Mouse (Mus musculus) embryonic facial prominence, embryonic 14.5 days (tissue): ENCODE measurements around the gene Nkiras2. TPM values are rescaled to one million over a fixed set of nuclear protein-coding genes. Genes with fewer than 3 reads are reported as not detected.

ENCODE experiments used
- ATAC-seq: fragments of 200-750 bp; cut with Nextera tagmentation; 2 replicates; pipeline ENCODE4 v1.8.0; 2017; ENCODE audit warnings: low read depth, moderate number of reproducible peaks, moderate TSS enrichment
- DNase-seq: peaks from one replicate; pipeline ENCODE4 v3.0.0-alpha.2; 2015; ENCODE audit warnings: low spot score
- H3K27ac ChIP-seq: fragments of 300-500 bp; sonication (generic); replicated peaks from 2 replicates; pipeline ENCODE4 v1.5.1; 2014; ENCODE audit warnings: low read depth, mild to moderate bottlenecking, low read length, moderate library complexity
- H3K27me3 ChIP-seq: fragments of 300-500 bp; sonication (generic); replicated peaks from 2 replicates; pipeline ENCODE4 v1.6.1; 2014; ENCODE audit warnings: low read length; ENCODE audit not compliant: control insufficient read depth, insufficient read depth
- H3K36me3 ChIP-seq: fragments of 300-500 bp; sonication (generic); 2 replicates; pipeline ENCODE4 v1.6.1; 2014; ENCODE audit warnings: low read length, mixed read lengths; ENCODE audit not compliant: control insufficient read depth, insufficient read depth
- H3K4me1 ChIP-seq: fragments of 300-500 bp; sonication (generic); 2 replicates; pipeline ENCODE4 v1.6.1; 2014; ENCODE audit warnings: antibody characterized with exemption, low read length; ENCODE audit not compliant: control insufficient read depth, insufficient read depth
- H3K4me2 ChIP-seq: fragments of 300-500 bp; sonication (generic); 2 replicates; pipeline ENCODE4 v1.6.1; 2014; ENCODE audit warnings: low read depth, mild to moderate bottlenecking, low read length, moderate library complexity, mixed read lengths
- H3K4me3 ChIP-seq: fragments of 300-500 bp; sonication (generic); 2 replicates; pipeline ENCODE4 v1.5.1; 2014; ENCODE audit warnings: low read depth, mild to moderate bottlenecking, low read length
- H3K9ac ChIP-seq: fragments of 300-500 bp; sonication (generic); 2 replicates; pipeline ENCODE4 v1.6.1; 2014; ENCODE audit warnings: low read depth, mild to moderate bottlenecking, low read length, moderate library complexity, mixed read lengths
- H3K9me3 ChIP-seq: fragments of 300-500 bp; sonication (generic); 2 replicates; pipeline ENCODE4 v1.6.1; 2016; ENCODE audit warnings: low read length; ENCODE audit not compliant: control insufficient read depth
- WGBS: fragments of 180-500 bp; shearing (Covaris S2); extraction: QIAGEN DNeasy Blood & Tissue Kit; methylation state at CpG from one replicate; pipeline ENCODE4 v1.1.7; 2014; 5-methylcytosine and 5-hydroxymethylcytosine counted together
- polyA plus RNA-seq: library from polyadenylated mRNA; unstranded; fragments of >200 nt; fragmentation: Nextera tagmentation; extraction: Ambion mirVana; gene quantifications from 2 replicates; pipeline ENCODE4 v1.2.1, GENCODE M21; 2014

Nkiras2 gene
- polyA plus RNA-seq, 1 experiment from 2014 or later: 67.1 TPM

DNA sequence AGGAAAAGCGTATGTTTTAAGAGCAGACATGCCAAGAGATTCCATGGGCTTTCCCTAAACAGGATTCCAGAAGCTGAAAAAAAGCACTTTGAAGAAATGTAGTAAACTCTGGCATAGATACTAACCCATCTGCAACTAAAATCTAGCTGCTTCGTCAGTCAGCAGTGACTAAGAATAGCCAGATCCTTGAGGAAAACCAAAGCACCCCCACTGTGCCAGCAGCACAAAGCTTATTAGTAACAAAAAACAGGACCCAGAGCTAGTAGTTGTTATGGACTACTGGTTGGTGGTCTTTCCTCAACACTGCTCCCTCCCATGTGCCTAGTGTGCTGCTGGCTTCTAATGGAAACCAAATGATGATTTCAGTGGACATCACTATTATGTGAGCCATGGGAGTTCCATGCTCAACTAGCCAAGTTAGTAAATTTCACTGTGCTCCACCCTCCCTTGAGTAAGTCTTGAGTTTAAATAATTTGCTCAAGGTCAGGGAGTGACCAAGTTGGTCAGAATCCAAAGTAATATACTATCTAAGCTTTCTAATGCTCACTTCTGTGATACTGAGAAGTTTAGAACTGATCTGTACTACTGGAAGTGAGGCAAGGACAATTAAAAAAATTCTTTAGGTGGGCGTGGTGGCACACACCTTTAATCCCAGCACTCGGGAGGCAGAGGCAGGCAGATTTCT lies 14.6 kb upstream of the Nkiras2 start:
- ATAC-seq (no peak), DNase-seq (no peak)
- Histone ChIP-seq H3K4me2 (no peak overlapping the region), H3K4me1 (peaks cover 2% of the 10 kb centered on the region; the same call in 1 of the 2 replicates), H3K36me3 (peaks cover 42% of the 10 kb centered on the region), H3K27ac (no peak overlapping the region), H3K4me3 (no peak overlapping the region), H3K9ac (no peak overlapping the region), H3K27me3 (no peaks in the 10 kb centered on the region), H3K9me3 (no peaks in the 10 kb centered on the region)
- 79% methylated on average over 4 of the region's 4 CpGs for WGBS

DNA sequence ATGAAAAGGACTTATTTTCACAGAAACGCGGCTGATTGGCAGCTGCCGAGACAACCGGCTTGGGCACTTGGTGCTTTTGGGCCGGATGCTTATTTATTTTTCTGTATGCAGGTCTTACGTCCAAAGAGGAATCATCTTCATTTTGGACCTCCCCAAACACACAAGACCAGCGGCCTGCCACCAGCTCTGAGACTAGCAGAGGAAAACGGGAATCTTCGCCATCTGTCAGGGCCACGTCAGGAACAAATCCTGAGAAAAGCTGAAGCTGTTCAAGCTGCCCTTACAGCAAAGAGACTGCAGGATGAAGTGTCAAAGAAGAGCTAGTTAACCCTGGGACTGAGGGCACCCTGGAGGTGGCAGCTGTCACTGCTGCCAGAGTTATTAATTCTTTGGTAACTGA lies 13.6 kb upstream of the Nkiras2 start:
- no peak overlapping the region for H3K4me3 ChIP-seq
- no peaks in the 10 kb centered on the region for H3K9me3 ChIP-seq
- H3K36me3 ChIP-seq: peaks cover 32% of the 10 kb centered on the region
- no peaks in the 10 kb centered on the region for H3K27me3 ChIP-seq
- no peak for ATAC-seq
- H3K4me2 ChIP-seq: no peak overlapping the region
- H3K9ac ChIP-seq: no peak overlapping the region
- no peak overlapping the region for H3K27ac ChIP-seq
- peaks cover 8% of the 10 kb centered on the region; the same call in 1 of the 2 replicates for H3K4me1 ChIP-seq
- no peak for DNase-seq
- WGBS: 84% methylated on average over 10 of the region's 10 CpGs

DNA sequence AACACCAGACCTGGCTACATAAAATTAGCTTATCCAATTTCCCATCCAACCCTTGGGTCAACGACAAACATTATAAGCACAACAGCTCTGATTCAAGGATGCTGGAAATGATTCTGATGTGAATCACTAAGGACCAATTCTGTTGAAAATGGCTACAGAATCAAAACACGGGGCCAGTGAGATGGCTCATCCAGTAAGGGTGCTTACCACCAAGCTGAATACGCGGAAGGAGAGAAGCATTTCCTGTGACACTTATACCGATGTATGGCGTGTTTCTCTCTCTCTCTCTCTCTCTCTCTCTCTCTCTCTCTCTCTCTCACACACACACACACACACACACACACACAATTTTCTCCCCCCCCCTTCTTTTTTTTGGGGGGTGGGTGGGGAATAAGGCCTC lies 11.9 kb upstream of the Nkiras2 start:
- peaks cover 20% of the 10 kb centered on the region for H3K36me3 ChIP-seq
- no peaks in the 10 kb centered on the region for H3K27me3 ChIP-seq
- ATAC-seq: no peak
- no peak overlapping the region for H3K27ac ChIP-seq
- H3K9ac ChIP-seq: no peak overlapping the region
- no peak overlapping the region for H3K4me2 ChIP-seq
- no peaks in the 10 kb centered on the region for H3K9me3 ChIP-seq
- WGBS: 89% methylated on average over 6 of the region's 6 CpGs
- no peak for DNase-seq
- no peak overlapping the region for H3K4me3 ChIP-seq
- peaks cover 8% of the 10 kb centered on the region; the same call in 1 of the 2 replicates for H3K4me1 ChIP-seq

DNA sequence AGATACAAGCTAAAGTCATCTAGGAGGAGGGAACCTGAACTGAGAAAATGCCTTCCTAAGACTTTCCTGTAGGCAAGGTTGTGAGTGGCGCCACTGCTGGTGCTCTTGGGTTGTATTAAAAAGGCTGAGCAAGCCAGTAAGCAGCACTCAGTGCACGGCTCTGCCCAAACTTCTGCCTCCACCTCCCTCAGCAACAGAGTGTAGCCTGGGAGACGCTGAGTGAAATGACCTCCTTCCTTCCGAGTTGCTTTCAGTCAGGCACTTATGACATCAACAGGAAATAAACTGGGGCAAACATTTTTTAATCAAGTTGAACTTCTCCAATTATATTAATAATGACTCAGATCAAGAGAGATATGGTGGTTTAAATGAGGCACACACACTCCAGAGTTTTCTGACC lies 10.2 kb upstream of the Nkiras2 start:
- no peaks in the 10 kb centered on the region for H3K27me3 ChIP-seq
- ATAC-seq (no peak), DNase-seq (no peak)
- H3K9me3 ChIP-seq: no peaks in the 10 kb centered on the region
- no peak overlapping the region for H3K4me3 ChIP-seq
- 74% methylated on average over 4 of the region's 4 CpGs for whole genome bisulfite sequencing
- H3K36me3 ChIP-seq: peaks cover 9% of the 10 kb centered on the region; the same call in 1 of the 2 replicates
- no peak overlapping the region for H3K27ac ChIP-seq
- H3K4me2 ChIP-seq: no peak overlapping the region
- peaks cover 8% of the 10 kb centered on the region; the same call in 1 of the 2 replicates for H3K4me1 ChIP-seq
- H3K9ac ChIP-seq: no peak overlapping the region

DNA sequence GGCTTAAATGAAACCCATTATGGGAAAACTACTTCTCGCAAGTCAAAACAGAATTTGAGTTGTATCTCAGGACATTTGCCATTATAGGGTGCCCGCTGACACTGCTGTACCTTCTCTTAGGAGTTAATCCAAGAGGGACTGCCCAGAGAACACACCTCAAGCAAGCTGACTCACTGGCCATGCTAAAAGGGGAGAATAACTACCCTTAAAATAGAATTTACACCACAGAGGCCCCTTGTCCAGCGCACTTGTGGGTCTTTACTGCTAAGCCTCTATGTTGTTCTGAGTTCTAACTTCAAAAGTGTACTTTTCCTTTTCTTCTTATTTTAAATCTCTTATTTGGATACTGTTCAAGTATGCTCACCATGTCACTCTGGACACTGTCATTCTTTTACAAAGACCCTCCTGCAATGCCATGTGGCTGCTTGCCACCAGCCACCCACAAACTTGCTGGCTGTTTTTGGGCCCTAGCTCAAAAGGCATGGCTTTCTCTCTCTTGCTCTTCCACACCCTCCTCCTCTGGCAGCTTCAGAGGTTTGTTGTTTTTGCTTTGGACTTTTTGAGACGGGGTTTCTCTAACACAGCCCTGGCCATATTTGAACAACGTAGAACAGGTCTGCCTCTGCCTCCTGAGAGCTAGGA lies 9.6 kb upstream of the Nkiras2 start:
- WGBS: 79% methylated on average over 5 of the region's 5 CpGs
- H3K27ac ChIP-seq: peak overlapping the region; percentile 28; the same call in 1 of the 2 replicates
- H3K27me3 ChIP-seq: no peaks in the 10 kb centered on the region
- H3K36me3 ChIP-seq: peaks cover 8% of the 10 kb centered on the region; the same call in 1 of the 2 replicates
- H3K4me3 ChIP-seq: no peak overlapping the region
- H3K4me2 ChIP-seq: no peak overlapping the region
- ATAC-seq (no peak), DNase-seq (no peak)
- H3K9me3 ChIP-seq: no peaks in the 10 kb centered on the region
- peaks cover 8% of the 10 kb centered on the region; the same call in 1 of the 2 replicates for H3K4me1 ChIP-seq
- H3K9ac ChIP-seq: peak overlapping the region; percentile 30; the same call in 1 of the 2 replicates

DNA sequence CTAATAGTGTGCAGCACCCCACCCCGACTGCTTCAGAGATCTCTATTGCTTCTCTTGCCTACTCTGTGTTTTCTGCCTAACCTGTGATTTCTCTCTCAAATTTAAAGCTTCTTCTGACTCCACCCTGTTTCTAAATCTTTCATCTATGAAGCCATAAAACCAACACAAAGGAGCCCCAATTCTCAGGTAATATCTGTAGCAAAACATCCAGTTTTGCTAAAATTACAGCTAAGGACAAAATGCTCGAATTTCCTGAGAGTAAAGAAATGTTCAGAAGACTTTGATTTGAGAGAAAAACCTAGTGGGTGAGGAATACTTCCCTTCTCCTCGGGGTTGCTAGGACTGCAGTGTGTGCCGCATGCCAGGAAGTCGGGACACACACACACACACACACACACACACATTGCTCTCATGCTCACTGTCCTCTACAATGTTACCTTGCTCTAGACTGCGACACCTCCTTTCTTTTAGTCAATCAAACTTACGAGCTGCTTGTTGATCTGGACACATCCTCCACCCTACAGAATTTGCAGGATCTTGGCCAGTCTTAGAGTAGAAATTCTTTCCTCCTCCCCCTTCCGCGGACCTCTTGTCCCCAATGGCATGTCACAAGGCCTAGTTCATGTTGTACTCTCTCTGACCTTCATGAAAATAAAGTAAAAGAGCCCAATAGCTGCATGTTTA lies 8.9 kb upstream of the Nkiras2 start:
- peaks cover 8% of the 10 kb centered on the region; the same call in 1 of the 2 replicates for H3K36me3 ChIP-seq
- H3K9me3 ChIP-seq: no peaks in the 10 kb centered on the region
- WGBS: 66% methylated on average over 9 of the region's 9 CpGs
- no peak overlapping the region for H3K9ac ChIP-seq
- DNase-seq (no peak), ATAC-seq (no peak)
- H3K27me3 ChIP-seq: no peaks in the 10 kb centered on the region
- peak overlapping the region; percentile 28; the same call in 1 of the 2 replicates for H3K27ac ChIP-seq
- no peak overlapping the region for H3K4me2 ChIP-seq
- no peak overlapping the region for H3K4me3 ChIP-seq
- H3K4me1 ChIP-seq: peaks cover 8% of the 10 kb centered on the region; the same call in 1 of the 2 replicates

DNA sequence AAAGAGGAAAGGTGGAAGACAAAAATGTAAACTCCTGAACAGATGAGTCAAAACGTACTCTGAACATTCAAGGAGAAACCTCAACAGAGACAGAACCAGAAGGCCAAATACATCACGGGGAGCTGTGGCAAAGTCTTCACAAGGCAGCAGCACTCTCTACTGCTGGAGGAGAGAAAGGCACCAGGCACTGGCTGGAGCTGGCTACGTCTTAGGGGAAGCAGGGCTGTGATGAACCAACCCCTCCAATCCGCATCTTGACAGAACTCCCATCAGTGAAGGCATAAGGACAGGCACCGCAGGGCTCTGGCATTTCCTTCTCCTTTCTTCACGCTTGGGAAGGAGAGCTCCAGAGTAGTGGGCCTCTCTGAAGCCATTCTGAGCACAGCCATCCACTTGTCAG lies 7.4 kb upstream of the Nkiras2 start:
- no peak for DNase-seq
- Histone ChIP-seq H3K27ac (no peak overlapping the region), H3K4me1 (peaks cover 8% of the 10 kb centered on the region; the same call in 1 of the 2 replicates), H3K9me3 (no peaks in the 10 kb centered on the region), H3K4me3 (no peak overlapping the region), H3K27me3 (no peaks in the 10 kb centered on the region), H3K36me3 (peaks cover 8% of the 10 kb centered on the region; the same call in 1 of the 2 replicates), H3K9ac (no peak overlapping the region), H3K4me2 (no peak overlapping the region)
- WGBS: 82% methylated on average over 6 of the region's 6 CpGs
- no peak for ATAC-seq

DNA sequence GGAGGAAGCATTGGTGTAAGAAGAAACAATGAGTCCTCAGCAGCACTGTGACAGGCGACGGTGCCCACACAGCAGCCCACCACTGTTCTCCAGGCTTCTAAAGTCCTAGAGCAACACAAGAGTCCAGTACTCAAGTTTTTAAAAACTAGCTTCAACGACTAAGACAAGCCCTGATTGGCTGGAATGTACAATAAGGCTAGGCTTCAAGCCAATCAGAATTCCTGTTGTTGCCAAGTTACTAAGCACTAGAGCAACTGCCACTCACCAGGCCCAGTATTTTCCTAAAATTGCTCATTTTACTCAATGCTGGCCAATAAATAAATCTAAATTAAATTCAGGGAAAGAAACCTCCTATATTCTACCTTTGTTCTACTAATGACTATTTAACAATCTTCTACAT lies 5.8 kb upstream of the Nkiras2 start:
- Histone ChIP-seq H3K4me3 (no peak overlapping the region), H3K4me2 (no peak overlapping the region), H3K27ac (no peak overlapping the region), H3K9me3 (no peaks in the 10 kb centered on the region), H3K27me3 (no peaks in the 10 kb centered on the region), H3K4me1 (peaks cover 11% of the 10 kb centered on the region; the same call in 1 of the 2 replicates), H3K9ac (no peak overlapping the region), H3K36me3 (peaks cover 5% of the 10 kb centered on the region; the same call in 1 of the 2 replicates)
- WGBS: 78% methylated on average over 3 of the region's 3 CpGs
- ATAC-seq: no peak
- peak; percentile 64 for DNase-seq
